13 mouse cellular contexts compared by ENCODE assay signal in genomic region chr1:23282215-23282869, GRCm38 (mm10).
DNase-seq lines count a peak whose midpoint lies in the region; ATAC-seq and TF ChIP-seq lines count a peak whose summit lies in the region.
"Had no signal": no experiment of that assay in that cellular context is flagged by ENCODE, and none has a peak within 500 bp of the region (broad histone marks: within the 10 kb centered on the region; RNA-seq: fewer than 3 reads in every experiment).

No protein-coding gene starts in this region.

- DNase-seq in heart, postnatal 0 days (ENCODE audit: low spot score) = no peak
- DNase-seq in heart, postnatal 4 days = no peak
- peak; percentile 81 for DNase-seq in c-Kit-negative CD71-positive TER-119-positive erythroid progenitor cells, embryonic 14.5 days (ENCODE audit: low read depth, low spot score)
- no peak for DNase-seq in cerebellum, postnatal 4 days (ENCODE audit: low spot score in 2 of 2)
- DNase-seq: cerebellum, adult 8-10 months; kidney, adult 9 months; layer of hippocampus, adult 9-11 months; retina, postnatal 1 day had no signal

- H3K4me3 ChIP-seq in heart, postnatal 0 days (ENCODE audit: low read depth, low read length) = no peak overlapping the region
- no peak overlapping the region for H3K4me3 ChIP-seq in forebrain, embryonic 16.5 days (replicated peaks; ENCODE audit: low read length)
- H3K4me3 ChIP-seq: forebrain, embryonic 10.5 days had no signal

- no peak overlapping the region for H3K9ac ChIP-seq in heart, postnatal 0 days (replicated peaks; ENCODE audit: low read depth, low read length)
- H3K9ac ChIP-seq in forebrain, embryonic 16.5 days (replicated peaks; ENCODE audit: low read depth, low read length) = no peak overlapping the region
- H3K9ac ChIP-seq: hindbrain, embryonic 14.5 days had no signal

- no peak for TF ChIP-seq EP300 in heart, postnatal 0 days (IDR thresholded peaks at IDR 0.05; ENCODE audit: low read depth)

- peaks cover 13% of the 10 kb centered on the region for H3K36me3 ChIP-seq in heart, postnatal 0 days (replicated peaks; ENCODE audit: control insufficient read depth, insufficient read depth, low read length)
- H3K36me3 ChIP-seq in forebrain, embryonic 16.5 days (ENCODE audit: control insufficient read depth, insufficient read depth) = no peaks in the 10 kb centered on the region

- H3K27ac ChIP-seq in heart, postnatal 0 days (ENCODE audit: low read depth) = 0 out of 2 replicates have a peak overlapping the region, but pooled peaks have one; percentile 25
- no peak overlapping the region for H3K27ac ChIP-seq in forebrain, embryonic 16.5 days (ENCODE audit: low read length)
- H3K27ac ChIP-seq: forebrain, embryonic 10.5 days; hindbrain, embryonic 14.5 days had no signal

- no peak for ATAC-seq in heart, postnatal 0 days (ENCODE audit: insufficient read depth, low read depth)
- ATAC-seq in erythroid progenitor cell, adult 5-6 weeks (replicated peaks; ENCODE audit: low FRiP score, poor library complexity, severe bottlenecking) = peak; percentile 94
- ATAC-seq in megakaryocyte progenitor cell, adult 5-6 weeks (replicated peaks; ENCODE audit: poor library complexity) = peak; percentile 94
- ATAC-seq in forebrain, embryonic 16.5 days = no peak

- WGBS in heart, postnatal 0 days = 72% methylated on average over 2 of the region's 2 CpGs
- WGBS in forebrain, embryonic 16.5 days = 97% methylated on average over 2 of the region's 2 CpGs

- no peak for TF ChIP-seq CTCF in heart, postnatal 0 days (IDR thresholded peaks at IDR 0.05; ENCODE audit: low read depth)

- H3K27me3 ChIP-seq in heart, postnatal 0 days (ENCODE audit: control insufficient read depth, insufficient read depth, low read length) = no peaks in the 10 kb centered on the region
- H3K27me3 ChIP-seq in forebrain, embryonic 16.5 days (replicated peaks; ENCODE audit: control insufficient read depth, insufficient read depth, low read length) = no peaks in the 10 kb centered on the region

- no peaks in the 10 kb centered on the region for H3K9me3 ChIP-seq in heart, postnatal 0 days (replicated peaks; ENCODE audit: control insufficient read depth, low read length)
- H3K9me3 ChIP-seq in forebrain, embryonic 16.5 days (ENCODE audit: control insufficient read depth, low read length) = no peaks in the 10 kb centered on the region
- H3K9me3 ChIP-seq: forebrain, embryonic 10.5 days had no signal

- H3K4me1 ChIP-seq in heart, postnatal 0 days (ENCODE audit: control insufficient read depth, insufficient read depth) = peaks cover 11% of the 10 kb centered on the region; the same call in 1 of the 2 replicates
- no peaks in the 10 kb centered on the region for H3K4me1 ChIP-seq in forebrain, embryonic 16.5 days (replicated peaks; ENCODE audit: control insufficient read depth, insufficient read depth, low read length)
- H3K4me1 ChIP-seq: forebrain, embryonic 10.5 days had no signal

- H3K4me2 ChIP-seq in heart, postnatal 0 days (ENCODE audit: low read depth, low read length) = no peak overlapping the region
- no peak overlapping the region for H3K4me2 ChIP-seq in forebrain, embryonic 16.5 days (ENCODE audit: low read length)
- H3K4me2 ChIP-seq: hindbrain, embryonic 14.5 days had no signal

Comparison
In these comparisons a context has a peak if more than half of its experiments do, and no peak if none do; other contexts are left out.
1. ATAC-seq: peak in erythroid progenitor cell, adult 5-6 weeks (single experiment) and megakaryocyte progenitor cell, adult 5-6 weeks (single experiment); none in heart, postnatal 0 days (single experiment) and forebrain, embryonic 16.5 days (single experiment).